Mouse (Mus musculus) bone marrow, adult 2 months (tissue): ENCODE results near the gene Ibsp.

Experiments used
- CTCF ChIP-seq: fragments of 200-500 bp; IDR thresholded peaks from 2 replicates; pipeline ENCODE4 v1.5.1; 2011; ENCODE audit warnings: low read length, control low read depth; ENCODE audit not compliant: control insufficient read depth, insufficient read depth
- POLR2A ChIP-seq: fragments of 200-500 bp; IDR thresholded peaks from 2 replicates; pipeline ENCODE4 v1.6.1; 2011; ENCODE audit warnings: low read depth, mild to moderate bottlenecking, control low read depth, low read length, borderline replicate concordance; ENCODE audit not compliant: control insufficient read depth

- TF ChIP-seq CTCF (no peak), POLR2A (no peak)
Measured at GRCm38 (mm10) chr5:104359257-104359656, 60.3 kb downstream of the Ibsp start.
